ENCODE assay signal across 32 mouse cellular contexts in genomic region chr13:105503657-105504056, GRCm38 (mm10).
"Had no signal": no experiment of that assay in that cellular context is flagged by ENCODE, and none has a peak within 500 bp of the region (broad histone marks: within the 10 kb centered on the region; RNA-seq: fewer than 3 reads in every experiment).

No protein-coding gene starts in this region.

- H3K9ac ChIP-seq: limb, embryonic 12.5 days; limb, embryonic 13.5 days; limb, embryonic 15.5 days; liver, embryonic 12.5 days; liver, embryonic 13.5 days; liver, embryonic 14.5 days; liver, embryonic 15.5 days; liver, postnatal 0 days; lung, embryonic 14.5 days; lung, embryonic 15.5 days; midbrain, embryonic 12.5 days; midbrain, embryonic 13.5 days; midbrain, embryonic 15.5 days; neural tube, embryonic 12.5 days had no signal

- ATAC-seq: liver, embryonic 12.5 days; liver, postnatal 0 days; lung, postnatal 0 days; midbrain, embryonic 13.5 days; midbrain, embryonic 15.5 days; midbrain, embryonic 16.5 days had no signal

- DNase-seq: left cerebral cortex, postnatal 4 days; liver; liver, embryonic 13.5 days; liver, postnatal 0 days; lung, adult 18-20 months; lung, adult 2 months; lung, embryonic 14.5 days; lung, postnatal 10 days; lung, postnatal 14 days; lung, postnatal 36 days; lung, postnatal 4 days; midbrain, embryonic 14.5 days had no signal

- H3K27ac ChIP-seq: limb, embryonic 10.5 days; limb, embryonic 12.5 days; limb, embryonic 13.5 days; limb, embryonic 15.5 days; liver, embryonic 12.5 days; liver, embryonic 13.5 days; liver, embryonic 14.5 days; liver, embryonic 15.5 days; lung, embryonic 15.5 days; macrophage; midbrain, embryonic 10.5 days; midbrain, embryonic 12.5 days; midbrain, embryonic 13.5 days; midbrain, embryonic 15.5 days; neural tube, embryonic 12.5 days had no signal

- H3K9me3 ChIP-seq: limb, embryonic 10.5 days; limb, embryonic 12.5 days; limb, embryonic 13.5 days; limb, embryonic 15.5 days; liver, embryonic 12.5 days; liver, embryonic 13.5 days; liver, embryonic 15.5 days; lung, embryonic 15.5 days; midbrain, embryonic 10.5 days; midbrain, embryonic 12.5 days; midbrain, embryonic 13.5 days; midbrain, embryonic 15.5 days; neural tube, embryonic 12.5 days had no signal

- H3K27me3 ChIP-seq: limb, embryonic 12.5 days; limb, embryonic 13.5 days; limb, embryonic 15.5 days; liver, embryonic 12.5 days; liver, embryonic 13.5 days; liver, embryonic 15.5 days; lung, embryonic 15.5 days; megakaryocyte, embryonic 14.5 days; midbrain, embryonic 12.5 days; midbrain, embryonic 13.5 days; midbrain, embryonic 15.5 days; neural tube, embryonic 12.5 days had no signal

- H3K4me3 ChIP-seq: limb, embryonic 10.5 days; limb, embryonic 12.5 days; limb, embryonic 13.5 days; limb, embryonic 15.5 days; liver, embryonic 12.5 days; liver, embryonic 13.5 days; liver, embryonic 15.5 days; lung, embryonic 15.5 days; megakaryocyte, embryonic 14.5 days; midbrain, embryonic 10.5 days; midbrain, embryonic 12.5 days; midbrain, embryonic 13.5 days; midbrain, embryonic 15.5 days; myocyte; neural tube, embryonic 12.5 days had no signal

- H3K36me3 ChIP-seq: limb, embryonic 10.5 days; limb, embryonic 12.5 days; limb, embryonic 13.5 days; limb, embryonic 15.5 days; liver, embryonic 12.5 days; liver, embryonic 13.5 days; liver, embryonic 15.5 days; lung, embryonic 15.5 days; midbrain, embryonic 10.5 days; midbrain, embryonic 12.5 days; midbrain, embryonic 13.5 days; midbrain, embryonic 15.5 days; neural tube, embryonic 12.5 days had no signal

- H3K4me2 ChIP-seq: limb, embryonic 12.5 days; limb, embryonic 13.5 days; limb, embryonic 15.5 days; liver, embryonic 11.5 days; liver, embryonic 12.5 days; liver, embryonic 13.5 days; liver, embryonic 15.5 days; lung, embryonic 14.5 days; lung, embryonic 15.5 days; midbrain, embryonic 11.5 days; midbrain, embryonic 12.5 days; midbrain, embryonic 13.5 days; midbrain, embryonic 15.5 days; neural tube, embryonic 12.5 days had no signal

- H3K4me1 ChIP-seq: limb, embryonic 10.5 days; limb, embryonic 12.5 days; limb, embryonic 13.5 days; limb, embryonic 15.5 days; liver, embryonic 12.5 days; liver, embryonic 13.5 days; liver, embryonic 15.5 days; lung, embryonic 15.5 days; megakaryocyte, embryonic 14.5 days; midbrain, embryonic 10.5 days; midbrain, embryonic 12.5 days; midbrain, embryonic 13.5 days; midbrain, embryonic 15.5 days; neural tube, embryonic 12.5 days had no signal
